Comparison of ENCODE assay signal across 8 mouse cellular contexts in the genomic region with DNA sequence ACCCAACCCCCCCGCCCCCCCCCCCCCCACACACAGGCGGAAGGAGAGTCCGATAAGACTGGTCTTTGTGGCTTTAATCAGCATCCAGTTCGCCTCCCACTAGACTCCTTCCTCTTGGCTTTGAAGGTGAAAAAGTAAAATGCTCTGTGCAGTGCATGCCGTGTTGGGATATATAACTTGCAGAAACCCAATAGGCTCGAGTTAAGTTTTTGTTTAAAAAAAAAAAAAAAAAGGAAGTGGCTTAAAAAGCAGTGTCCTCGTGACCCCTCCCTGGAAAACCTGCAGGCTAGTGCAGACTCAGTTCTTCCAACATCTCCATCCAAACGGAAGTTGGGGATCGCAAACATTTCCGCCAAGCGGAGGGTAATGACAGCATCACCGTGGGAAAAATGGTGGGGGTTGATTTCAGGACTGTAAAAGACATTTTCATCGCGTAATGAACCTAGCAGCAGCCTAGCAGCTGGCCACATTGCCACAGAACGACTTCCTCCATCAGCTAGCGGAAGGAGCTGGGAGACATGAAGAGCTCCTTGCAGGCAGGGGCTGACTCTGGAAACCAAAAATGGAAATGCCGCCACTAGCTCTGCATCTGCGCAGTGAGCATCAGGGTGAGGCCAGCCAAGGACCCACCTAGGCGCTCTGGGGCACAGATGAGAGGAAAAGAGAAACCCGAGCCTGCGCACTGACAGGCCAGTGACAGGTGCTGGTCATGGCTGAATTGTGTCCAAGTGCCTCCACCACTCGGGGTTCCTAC. TPM values are rescaled to one million over a fixed set of nuclear protein-coding genes. Genes with fewer than 3 reads are reported as not detected.
DNase-seq lines count a peak whose midpoint lies in the region; ATAC-seq and TF ChIP-seq lines count a peak whose summit lies in the region.

No protein-coding gene starts in this region.

- no peak for ATAC-seq in hindbrain, embryonic 14.5 days (ENCODE audit: low FRiP score)
- peak; percentile 83 for ATAC-seq in inflammation-experienced regulatory T-cells, adult 6 months
- ATAC-seq in limb, embryonic 15.5 days (ENCODE audit: insufficient number of reproducible peaks, low FRiP score, low TSS enrichment, low read depth), result 0 out of 2 replicates have a peak, but pooled peaks have one; percentile 26

- H3K4me3 ChIP-seq in hindbrain, embryonic 10.5 days, result no peak overlapping the region
- no peak overlapping the region for H3K4me3 ChIP-seq in hindbrain, embryonic 14.5 days (replicated peaks; ENCODE audit: low read length)
- peak overlapping the region; percentile 68 for H3K4me3 ChIP-seq in gastrocnemius, adult 2 months
- H3K4me3 ChIP-seq in limb, embryonic 15.5 days, result peak overlapping the region; percentile 26

- 70% methylated on average over 22 of the region's 22 CpGs for WGBS in hindbrain, embryonic 10.5 days
- 65% methylated on average over 22 of the region's 22 CpGs for WGBS in hindbrain, embryonic 14.5 days
- 31% methylated on average over 22 of the region's 22 CpGs for WGBS in limb, embryonic 15.5 days

- DNase-seq in hindbrain, embryonic 10.5 days (ENCODE audit: low spot score), result no peak
- no peak for DNase-seq in hindbrain, embryonic 14.5 days (ENCODE audit: low spot score)
- peak; percentile 15 for DNase-seq in adrenal gland, adult 8-10 months
- peak; percentile 82 for DNase-seq in gastrocnemius, adult 2 months
- DNase-seq in natural killer cell, adult 2 months (ENCODE audit: low spot score in 2 of 2), result peak; percentile 40 to 58
- DNase-seq in yolk sac, embryonic 10.5 days (ENCODE audit: low spot score), result peak; percentile 41

- no peaks in the 10 kb centered on the region; the same call in 1 of the 2 replicates for H3K27me3 ChIP-seq in hindbrain, embryonic 10.5 days (ENCODE audit: insufficient read depth, poor library complexity, severe bottlenecking)
- H3K27me3 ChIP-seq in hindbrain, embryonic 14.5 days (ENCODE audit: control insufficient read depth, insufficient read depth, low read length), result no peaks in the 10 kb centered on the region
- H3K27me3 ChIP-seq in limb, embryonic 15.5 days, result no peaks in the 10 kb centered on the region

- intact Hi-C loops in gastrocnemius, adult 2 months (cut with DNase I), result loop anchor here (5.0 kb wide), 1 partner anchor 115 kb away; the partner anchor contains the start of gene Nudt4

- no peaks in the 10 kb centered on the region for H3K36me3 ChIP-seq in hindbrain, embryonic 10.5 days
- H3K36me3 ChIP-seq in hindbrain, embryonic 14.5 days (replicated peaks; ENCODE audit: control insufficient read depth, insufficient read depth), result no peaks in the 10 kb centered on the region
- no peaks in the 10 kb centered on the region for H3K36me3 ChIP-seq in limb, embryonic 15.5 days

- peaks cover 39% of the 10 kb centered on the region for H3K4me1 ChIP-seq in hindbrain, embryonic 10.5 days (replicated peaks)
- 0 out of 2 replicates have a peak, but pooled peaks cover 10% of the 10 kb centered on the region for H3K4me1 ChIP-seq in hindbrain, embryonic 14.5 days (replicated peaks; ENCODE audit: control insufficient read depth, insufficient read depth, low read length)
- H3K4me1 ChIP-seq in limb, embryonic 15.5 days, result peaks cover 25% of the 10 kb centered on the region

- H3K9ac ChIP-seq in hindbrain, embryonic 14.5 days, result no peak overlapping the region
- H3K9ac ChIP-seq in limb, embryonic 15.5 days, result no peak overlapping the region

- no peaks in the 10 kb centered on the region for H3K9me3 ChIP-seq in hindbrain, embryonic 10.5 days
- H3K9me3 ChIP-seq in hindbrain, embryonic 14.5 days (ENCODE audit: control insufficient read depth, low read length), result no peaks in the 10 kb centered on the region
- no peaks in the 10 kb centered on the region for H3K9me3 ChIP-seq in limb, embryonic 15.5 days

- H3K27ac ChIP-seq in hindbrain, embryonic 10.5 days, result peak overlapping the region; percentile 9; the same call in 1 of the 2 replicates
- H3K27ac ChIP-seq in hindbrain, embryonic 14.5 days, result no peak overlapping the region
- peak overlapping the region; percentile 85 for H3K27ac ChIP-seq in gastrocnemius, adult 2 months
- peak overlapping the region; percentile 54 for H3K27ac ChIP-seq in limb, embryonic 15.5 days

- no peak overlapping the region for H3K4me2 ChIP-seq in hindbrain, embryonic 14.5 days (replicated peaks)
- H3K4me2 ChIP-seq in limb, embryonic 15.5 days, result peak overlapping the region; percentile 51

- TF ChIP-seq CTCF in gastrocnemius, adult 2 months (IDR thresholded peaks at IDR 0.05), result no peak

RNA-seq across cellular contexts. Expression of gene Anapc15-ps, which starts 4.3 kb away (rescaled TPM):
- not detected in 2 replicates for polyA plus RNA-seq in hindbrain, embryonic 10.5 days (2016; fragmentation: Nextera tagmentation; extraction: Ambion mirVana)
- polyA plus RNA-seq in hindbrain, embryonic 14.5 days (2014; fragmentation: Nextera tagmentation; extraction: Ambion mirVana), result not detected in 2 replicates
- 1 to 10 TPM in 1 of 4 experiments, not detected in 3; 1.1 TPM for total RNA-seq in adrenal gland, adult 8-10 months (2022)
- not detected for total RNA-seq in gastrocnemius, adult 2 months (2021)
- polyA plus RNA-seq in inflammation-experienced regulatory T-cells, adult 6 months (2017; shearing (Covaris generic)), result not detected
- not detected in 2 replicates for polyA plus RNA-seq in limb, embryonic 15.5 days (2015; fragmentation: Nextera tagmentation; extraction: Ambion mirVana)

Comparison
In these comparisons a context has a peak if more than half of its experiments do, and no peak if none do; other contexts are left out.
1. DNase-seq: peak in adrenal gland, adult 8-10 months (single experiment), gastrocnemius, adult 2 months (single experiment), natural killer cell, adult 2 months (2 of 2) and yolk sac, embryonic 10.5 days (single experiment); none in hindbrain, embryonic 10.5 days (single experiment) and hindbrain, embryonic 14.5 days (single experiment).
2. H3K4me3 ChIP-seq: peak in gastrocnemius, adult 2 months (single experiment) and limb, embryonic 15.5 days (single experiment); none in hindbrain, embryonic 10.5 days (single experiment) and hindbrain, embryonic 14.5 days (single experiment).